In the genomic region with DNA sequence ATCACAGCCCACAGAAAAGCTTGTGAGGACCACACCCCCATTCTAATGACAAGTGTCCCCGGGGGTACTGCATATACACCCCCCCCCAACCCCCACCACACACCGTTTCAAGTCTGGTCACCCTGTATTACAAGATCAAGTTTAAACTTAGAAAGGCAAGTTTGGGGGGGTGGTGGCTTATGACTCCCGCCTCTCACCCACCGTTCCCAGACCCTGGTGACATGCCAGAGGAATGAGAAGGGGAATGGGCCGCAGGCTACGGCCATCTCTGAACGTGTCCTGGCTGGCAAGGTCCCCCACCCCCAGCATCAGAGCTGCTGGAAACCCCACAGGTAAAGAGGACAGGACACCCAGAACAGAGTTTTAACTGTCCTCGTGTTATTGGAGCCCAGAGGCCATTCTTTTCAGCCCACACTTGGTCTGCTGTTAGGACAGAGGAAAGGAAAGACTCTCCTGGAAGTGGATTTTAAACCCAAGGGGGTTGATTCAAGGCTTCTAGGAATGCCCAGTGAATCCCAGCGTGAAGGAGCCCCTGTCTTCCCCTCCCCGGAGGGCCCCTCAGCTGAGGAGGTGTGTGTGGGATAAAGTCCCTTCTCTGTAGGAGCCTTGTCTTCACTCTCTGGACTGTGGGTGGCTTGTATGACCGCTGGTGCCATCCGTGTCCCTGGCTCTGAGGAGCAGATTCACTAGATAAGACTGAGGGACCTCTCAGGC, we compare ENCODE assay signal across 8 mouse cellular contexts. TPM values are rescaled to one million over a fixed set of nuclear protein-coding genes. Genes with fewer than 3 reads are reported as not detected.
DNase-seq lines count a peak whose midpoint lies in the region; ATAC-seq and TF ChIP-seq lines count a peak whose summit lies in the region.

No protein-coding gene starts in this region.

- H3K4me3 ChIP-seq in kidney, postnatal 0 days (replicated peaks; ENCODE audit: low read depth, low read length), result peak overlapping the region; percentile 93
- peak overlapping the region; percentile 64 for H3K4me3 ChIP-seq in cortical plate, adult 2 months (ENCODE audit: insufficient read depth, low read length)
- peak overlapping the region; percentile 94 for H3K4me3 ChIP-seq in hindbrain, embryonic 15.5 days
- H3K4me3 ChIP-seq in midbrain, embryonic 15.5 days, result peak overlapping the region; percentile 84

- no peaks in the 10 kb centered on the region for H3K36me3 ChIP-seq in kidney, postnatal 0 days (ENCODE audit: insufficient read depth, low read length)
- H3K36me3 ChIP-seq in hindbrain, embryonic 15.5 days, result no peaks in the 10 kb centered on the region
- H3K36me3 ChIP-seq in midbrain, embryonic 15.5 days (replicated peaks), result no peaks in the 10 kb centered on the region

- peak overlapping the region; percentile 88 for H3K4me2 ChIP-seq in kidney, postnatal 0 days (ENCODE audit: low read length)
- peak overlapping the region; percentile 72 for H3K4me2 ChIP-seq in hindbrain, embryonic 15.5 days
- peak overlapping the region; percentile 87 for H3K4me2 ChIP-seq in midbrain, embryonic 15.5 days

- peak overlapping the region; percentile 96 for H3K9ac ChIP-seq in kidney, postnatal 0 days (ENCODE audit: low read depth, low read length)
- H3K9ac ChIP-seq in hindbrain, embryonic 15.5 days, result peak overlapping the region; percentile 93
- peak overlapping the region; percentile 93 for H3K9ac ChIP-seq in midbrain, embryonic 15.5 days

- no peak for TF ChIP-seq POLR2A in cortical plate, adult 2 months (IDR thresholded peaks at IDR 0.05; ENCODE audit: extremely low read depth, insufficient read depth, low read length)

- no peak for ATAC-seq in kidney, postnatal 0 days (replicated peaks; ENCODE audit: low FRiP score, low read depth)
- peak; percentile 15; the same call in 1 of the 2 replicates for ATAC-seq in hindbrain, embryonic 15.5 days (ENCODE audit: low FRiP score, low read depth)
- ATAC-seq in midbrain, embryonic 15.5 days (replicated peaks), result 0 out of 2 replicates have a peak, but pooled peaks have one; percentile 8
- no peak for ATAC-seq in activated CD4-positive, CD25-positive, alpha-beta regulatory T cell, adult 4 months

- 9% methylated on average over 12 of the region's 12 CpGs for WGBS in kidney, postnatal 0 days
- WGBS in hindbrain, embryonic 15.5 days, result 20% methylated on average over 12 of the region's 12 CpGs
- 24% methylated on average over 12 of the region's 12 CpGs for WGBS in midbrain, embryonic 15.5 days

- TF ChIP-seq CTCF in kidney, postnatal 0 days (IDR thresholded peaks at IDR 0.05; ENCODE audit: low read depth), result no peak
- TF ChIP-seq CTCF in cortical plate, adult 2 months (IDR thresholded peaks at IDR 0.05; ENCODE audit: extremely low read depth, insufficient read depth, low read length), result no peak

- DNase-seq in kidney, postnatal 0 days (ENCODE audit: low spot score), result no peak
- DNase-seq in kidney, adult 11 months, result no peak
- DNase-seq in retina, postnatal 1 day, result no peak
- DNase-seq in right cerebral cortex, postnatal 36 days (ENCODE audit: low spot score in 2 of 2), result no peak

- no peaks in the 10 kb centered on the region for H3K27me3 ChIP-seq in kidney, postnatal 0 days (ENCODE audit: insufficient read depth, low read length)
- H3K27me3 ChIP-seq in hindbrain, embryonic 15.5 days, result no peaks in the 10 kb centered on the region
- H3K27me3 ChIP-seq in midbrain, embryonic 15.5 days (replicated peaks), result no peaks in the 10 kb centered on the region

- peak overlapping the region; percentile 78 for H3K27ac ChIP-seq in kidney, postnatal 0 days
- no peak overlapping the region for H3K27ac ChIP-seq in cortical plate, adult 2 months (ENCODE audit: insufficient read depth, low read length)
- no peak overlapping the region for H3K27ac ChIP-seq in hindbrain, embryonic 15.5 days (replicated peaks)
- H3K27ac ChIP-seq in midbrain, embryonic 15.5 days, result no peak overlapping the region

- peaks cover 30% of the 10 kb centered on the region for H3K4me1 ChIP-seq in kidney, postnatal 0 days (replicated peaks; ENCODE audit: insufficient read depth, low read length)
- peaks cover 1% of the 10 kb centered on the region; the same call in 1 of the 2 replicates for H3K4me1 ChIP-seq in cortical plate, adult 2 months (ENCODE audit: control insufficient read depth, insufficient read depth, low read length)
- H3K4me1 ChIP-seq in hindbrain, embryonic 15.5 days (replicated peaks), result peaks cover 37% of the 10 kb centered on the region
- peaks cover 32% of the 10 kb centered on the region for H3K4me1 ChIP-seq in midbrain, embryonic 15.5 days

- no peaks in the 10 kb centered on the region for H3K9me3 ChIP-seq in kidney, postnatal 0 days (replicated peaks; ENCODE audit: low read length)
- no peaks in the 10 kb centered on the region for H3K9me3 ChIP-seq in hindbrain, embryonic 15.5 days
- H3K9me3 ChIP-seq in midbrain, embryonic 15.5 days, result no peaks in the 10 kb centered on the region

RNA-seq across cellular contexts. Expression of gene Pxn, which starts 0.9 kb away (rescaled TPM):
- polyA plus RNA-seq in kidney, postnatal 0 days (2015; fragmentation: Nextera tagmentation; extraction: Ambion mirVana), result 48.3 and 53.1 TPM in 2 replicates
- 41.6 and 45.3 TPM in 2 replicates for polyA plus RNA-seq in cortical plate, adult 2 months (2012; rRNA removed)
- 22.0 and 24.3 TPM in 2 replicates for polyA plus RNA-seq in hindbrain, embryonic 15.5 days (2015; fragmentation: Nextera tagmentation; extraction: Ambion mirVana)
- polyA plus RNA-seq in midbrain, embryonic 15.5 days (2015; fragmentation: Nextera tagmentation; extraction: Ambion mirVana), result 20.4 and 20.9 TPM in 2 replicates
- 10 to 100 TPM; 14.5 to 21.0 TPM for polyA plus RNA-seq in activated CD4-positive, CD25-positive, alpha-beta regulatory T cell, adult 4 months (2017; shearing (Covaris generic))

RNA-seq across cellular contexts. Expression of gene Sirt4, which starts 22.9 kb away (rescaled TPM):
- 19.6 and 20.2 TPM in 2 replicates for polyA plus RNA-seq in kidney, postnatal 0 days (2015; fragmentation: Nextera tagmentation; extraction: Ambion mirVana)
- polyA plus RNA-seq in cortical plate, adult 2 months (2012; rRNA removed), result 89.5 and 107 TPM in 2 replicates
- polyA plus RNA-seq in hindbrain, embryonic 15.5 days (2015; fragmentation: Nextera tagmentation; extraction: Ambion mirVana), result 27.3 and 32.2 TPM in 2 replicates
- polyA plus RNA-seq in midbrain, embryonic 15.5 days (2015; fragmentation: Nextera tagmentation; extraction: Ambion mirVana), result 31.6 and 32.6 TPM in 2 replicates
- 10 to 100 TPM; 10.4 to 14.9 TPM for polyA plus RNA-seq in activated CD4-positive, CD25-positive, alpha-beta regulatory T cell, adult 4 months (2017; shearing (Covaris generic))

RNA-seq across cellular contexts. Expression of gene Pla2g1b, which starts 41.4 kb away (rescaled TPM):
- 0.97 and 0.98 TPM in 2 replicates for polyA plus RNA-seq in kidney, postnatal 0 days (2015; fragmentation: Nextera tagmentation; extraction: Ambion mirVana)
- not detected in 2 replicates for polyA plus RNA-seq in cortical plate, adult 2 months (2012; rRNA removed)
- polyA plus RNA-seq in hindbrain, embryonic 15.5 days (2015; fragmentation: Nextera tagmentation; extraction: Ambion mirVana), result 0.54 TPM in 1 of 2 replicates, not detected in the other
- polyA plus RNA-seq in midbrain, embryonic 15.5 days (2015; fragmentation: Nextera tagmentation; extraction: Ambion mirVana), result not detected in 2 replicates
- not detected for polyA plus RNA-seq in activated CD4-positive, CD25-positive, alpha-beta regulatory T cell, adult 4 months (2017; shearing (Covaris generic))

RNA-seq across cellular contexts. Expression of gene Rplp0, which starts 51.8 kb away (rescaled TPM):
- polyA plus RNA-seq in kidney, postnatal 0 days (2015; fragmentation: Nextera tagmentation; extraction: Ambion mirVana), result 1,459 and 1,525 TPM in 2 replicates
- 493 and 494 TPM in 2 replicates for polyA plus RNA-seq in cortical plate, adult 2 months (2012; rRNA removed)
- 801 and 847 TPM in 2 replicates for polyA plus RNA-seq in hindbrain, embryonic 15.5 days (2015; fragmentation: Nextera tagmentation; extraction: Ambion mirVana)
- 811 and 847 TPM in 2 replicates for polyA plus RNA-seq in midbrain, embryonic 15.5 days (2015; fragmentation: Nextera tagmentation; extraction: Ambion mirVana)
- polyA plus RNA-seq in activated CD4-positive, CD25-positive, alpha-beta regulatory T cell, adult 4 months (2017; shearing (Covaris generic)), result 1,000 to 10,000 TPM; 4,414 to 4,537 TPM

RNA-seq across cellular contexts. Expression of gene Gcn1l1, which starts 57.6 kb away (rescaled TPM):
- polyA plus RNA-seq in kidney, postnatal 0 days (2015; fragmentation: Nextera tagmentation; extraction: Ambion mirVana), result 20.7 and 24.5 TPM in 2 replicates
- polyA plus RNA-seq in cortical plate, adult 2 months (2012; rRNA removed), result 36.0 and 38.2 TPM in 2 replicates
- 40.6 and 44.4 TPM in 2 replicates for polyA plus RNA-seq in hindbrain, embryonic 15.5 days (2015; fragmentation: Nextera tagmentation; extraction: Ambion mirVana)
- 48.3 and 53.4 TPM in 2 replicates for polyA plus RNA-seq in midbrain, embryonic 15.5 days (2015; fragmentation: Nextera tagmentation; extraction: Ambion mirVana)
- polyA plus RNA-seq in activated CD4-positive, CD25-positive, alpha-beta regulatory T cell, adult 4 months (2017; shearing (Covaris generic)), result 10 to 100 TPM; 22.2 to 30.6 TPM

Comparison
In these comparisons a context has a peak if more than half of its experiments do, and no peak if none do; other contexts are left out.
1. ATAC-seq: peak in hindbrain, embryonic 15.5 days (single experiment) and midbrain, embryonic 15.5 days (single experiment); none in kidney, postnatal 0 days (single experiment) and activated CD4-positive, CD25-positive, alpha-beta regulatory T cell, adult 4 months (single experiment).
2. Peak in every context shown above with its lines, with median percentiles within 50 percentile points of each other: H3K4me2 ChIP-seq, H3K4me3 ChIP-seq and H3K9ac ChIP-seq.